Comparison of ENCODE assay signal across 16 mouse cellular contexts in the genomic region with DNA sequence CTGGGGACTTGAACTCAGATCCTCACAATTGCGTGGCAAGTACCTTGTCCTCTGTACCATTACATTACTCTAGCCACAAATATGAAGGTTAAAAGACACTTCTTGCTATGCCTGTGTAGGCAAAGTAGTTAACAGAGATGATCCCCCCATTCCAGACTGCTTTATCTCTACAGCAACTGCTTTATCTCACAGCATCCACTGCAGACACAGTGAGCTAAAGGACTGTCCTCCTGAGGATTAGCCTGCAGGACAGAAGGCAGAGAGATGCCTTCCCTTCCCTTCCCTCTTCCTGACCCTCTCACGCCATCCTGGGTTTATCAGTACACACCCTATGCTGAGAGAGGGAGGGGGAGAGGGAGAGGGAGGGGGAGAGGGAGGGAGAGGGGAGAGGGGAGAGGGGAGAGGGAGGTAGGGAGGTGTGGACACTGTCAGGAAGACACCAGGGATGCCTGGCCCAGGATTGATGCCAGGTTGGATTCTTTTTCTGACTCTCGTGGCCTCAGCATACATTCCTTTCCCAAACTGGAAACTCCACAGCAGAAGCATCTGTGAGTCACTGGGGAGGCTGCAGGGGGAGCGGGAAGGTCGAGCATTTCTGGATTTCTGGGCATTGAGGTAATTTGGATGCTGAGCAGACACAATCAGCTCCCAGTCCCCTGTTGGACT. TPM values are rescaled to one million over a fixed set of nuclear protein-coding genes. Genes with fewer than 3 reads are reported as not detected.
DNase-seq lines count a peak whose midpoint lies in the region; ATAC-seq and TF ChIP-seq lines count a peak whose summit lies in the region.
"Had no signal": no experiment of that assay in that cellular context is flagged by ENCODE, and none has a peak within 500 bp of the region (broad histone marks: within the 10 kb centered on the region; RNA-seq: fewer than 3 reads in every experiment).

No protein-coding gene starts in this region.

- peak; percentile 20; the same call in 1 of the 2 replicates for TF ChIP-seq POLR2A in embryonic fibroblast, embryonic 13.5 days (IDR thresholded peaks at IDR 0.05; ENCODE audit: low read depth, low read length)

- no peaks in the 10 kb centered on the region for H3K9me3 ChIP-seq in liver, postnatal 0 days (ENCODE audit: low read length)
- H3K9me3 ChIP-seq in intestine, embryonic 16.5 days (ENCODE audit: control insufficient read depth, low read length), result peaks cover 3% of the 10 kb centered on the region; the same call in 1 of the 2 replicates
- H3K9me3 ChIP-seq: embryonic facial prominence, embryonic 13.5 days; liver, embryonic 12.5 days; neural tube, embryonic 13.5 days had no signal

- WGBS in liver, postnatal 0 days (ENCODE audit: insufficient replicate concordance), result 48% methylated on average over 5 of the region's 5 CpGs
- WGBS in intestine, embryonic 16.5 days, result 35% methylated on average over 5 of the region's 5 CpGs

- no peak for TF ChIP-seq EP300 in liver, postnatal 0 days (IDR thresholded peaks at IDR 0.05; ENCODE audit: low read depth)

- H3K36me3 ChIP-seq in liver, postnatal 0 days (replicated peaks; ENCODE audit: insufficient read depth, low read length), result no peaks in the 10 kb centered on the region
- H3K36me3 ChIP-seq in intestine, embryonic 16.5 days (ENCODE audit: control insufficient read depth, insufficient read depth, low read length), result no peaks in the 10 kb centered on the region
- H3K36me3 ChIP-seq: embryonic facial prominence, embryonic 13.5 days; liver, embryonic 12.5 days; neural tube, embryonic 13.5 days had no signal

- no peak overlapping the region for H3K27ac ChIP-seq in liver, postnatal 0 days (ENCODE audit: low read depth)
- H3K27ac ChIP-seq in embryonic fibroblast, embryonic 13.5 days (ENCODE audit: insufficient read depth, low read length), result peak overlapping the region; percentile 94
- H3K27ac ChIP-seq in intestine, embryonic 16.5 days (ENCODE audit: low read length), result no peak overlapping the region; the same call in 1 of the 2 replicates
- H3K27ac ChIP-seq: embryonic facial prominence, embryonic 13.5 days; liver, embryonic 12.5 days; neural tube, embryonic 13.5 days had no signal

- H3K27me3 ChIP-seq in liver, postnatal 0 days (ENCODE audit: insufficient read depth, low read length), result no peaks in the 10 kb centered on the region
- H3K27me3 ChIP-seq in intestine, embryonic 16.5 days (replicated peaks; ENCODE audit: control insufficient read depth, insufficient read depth, low read length), result no peaks in the 10 kb centered on the region
- H3K27me3 ChIP-seq: embryonic facial prominence, embryonic 13.5 days; liver, embryonic 12.5 days; neural tube, embryonic 13.5 days had no signal

- H3K4me2 ChIP-seq in liver, postnatal 0 days (ENCODE audit: low read depth, low read length), result no peak overlapping the region
- H3K4me2 ChIP-seq in intestine, embryonic 16.5 days (ENCODE audit: low read depth, low read length), result no peak overlapping the region
- H3K4me2 ChIP-seq: embryonic facial prominence, embryonic 13.5 days; liver, embryonic 12.5 days; neural tube, embryonic 13.5 days had no signal

- peak; percentile 12 to 31 for DNase-seq in adrenal gland, adult (ENCODE audit: inconsistent age in 2 of 2, low spot score in 1 of 2)
- no peak for DNase-seq in adrenal gland, adult 8-10 months
- peak; percentile 11 for DNase-seq in liver
- DNase-seq in liver, postnatal 0 days, result no peak
- DNase-seq in right cerebral cortex, postnatal 36 days (ENCODE audit: low spot score in 2 of 2), result no peak
- no peak for DNase-seq in layer of hippocampus, postnatal 14 days (ENCODE audit: low spot score in 2 of 2)
- DNase-seq: cerebellum, postnatal 10 days; kidney, adult 8-10 months; layer of hippocampus, postnatal 36 days had no signal

- H3K9ac ChIP-seq in liver, postnatal 0 days (replicated peaks), result no peak overlapping the region
- H3K9ac ChIP-seq in intestine, embryonic 16.5 days (ENCODE audit: low read depth, low read length), result no peak overlapping the region
- H3K9ac ChIP-seq: embryonic facial prominence, embryonic 13.5 days; liver, embryonic 12.5 days; neural tube, embryonic 13.5 days had no signal

- no peak for ATAC-seq in liver, postnatal 0 days
- peak; percentile 26 for ATAC-seq in intestine, embryonic 16.5 days
- ATAC-seq: forebrain, embryonic 16.5 days; liver, embryonic 12.5 days had no signal

- TF ChIP-seq CTCF in liver, postnatal 0 days (IDR thresholded peaks at IDR 0.05; ENCODE audit: low read depth), result no peak
- no peak for TF ChIP-seq CTCF in embryonic fibroblast, embryonic 13.5 days (IDR thresholded peaks at IDR 0.05; ENCODE audit: borderline replicate concordance, insufficient read depth, low read length)

- no peaks in the 10 kb centered on the region for H3K4me1 ChIP-seq in liver, postnatal 0 days (ENCODE audit: insufficient read depth)
- H3K4me1 ChIP-seq in embryonic fibroblast, embryonic 13.5 days (ENCODE audit: control insufficient read depth, insufficient read depth, low read length), result peaks cover 9% of the 10 kb centered on the region
- H3K4me1 ChIP-seq in intestine, embryonic 16.5 days (ENCODE audit: control insufficient read depth, insufficient read depth, low read length), result 0 out of 2 replicates have a peak, but pooled peaks cover 3% of the 10 kb centered on the region
- H3K4me1 ChIP-seq: embryonic facial prominence, embryonic 13.5 days; neural tube, embryonic 13.5 days had no signal

- H3K4me3 ChIP-seq in liver, postnatal 0 days (ENCODE audit: low read depth, low read length), result no peak overlapping the region
- no peak overlapping the region for H3K4me3 ChIP-seq in embryonic fibroblast, embryonic 13.5 days (ENCODE audit: insufficient read depth, low read length)
- no peak overlapping the region for H3K4me3 ChIP-seq in intestine, embryonic 16.5 days (ENCODE audit: low read length)
- H3K4me3 ChIP-seq: embryonic facial prominence, embryonic 13.5 days; liver, embryonic 12.5 days; megakaryocyte, embryonic 14.5 days; neural tube, embryonic 13.5 days had no signal

RNA-seq across cellular contexts. Expression of a gene that starts 25.2 kb away (rescaled TPM):
- total RNA-seq in adrenal gland, adult 8-10 months (2022), result 10 to 100 TPM; 40.0 to 68.4 (median 51.1) TPM
- polyA plus RNA-seq in liver, postnatal 0 days (2015; fragmentation: Nextera tagmentation; extraction: Ambion mirVana), result 7.3 and 8.3 TPM in 2 replicates
- polyA plus RNA-seq in embryonic fibroblast, embryonic 13.5 days (2011; ENCODE audit: insufficient read length, low read depth, missing spikeins), result 49.4 and 50.2 TPM in 2 replicates
- polyA plus RNA-seq in intestine, embryonic 16.5 days (2015; fragmentation: Nextera tagmentation; extraction: Ambion mirVana), result 16.8 and 19.1 TPM in 2 replicates
- 10 to 100 TPM; 62.7 to 68.0 TPM for total RNA-seq in layer of hippocampus, postnatal 14 days (2021)

RNA-seq across cellular contexts. Expression of a gene that starts 32.1 kb away (rescaled TPM):
- 10 to 100 TPM; 24.8 to 31.0 (median 28.6) TPM for total RNA-seq in adrenal gland, adult 8-10 months (2022)
- 10.7 and 11.7 TPM in 2 replicates for polyA plus RNA-seq in liver, postnatal 0 days (2015; fragmentation: Nextera tagmentation; extraction: Ambion mirVana)
- 34.8 and 40.6 TPM in 2 replicates for polyA plus RNA-seq in embryonic fibroblast, embryonic 13.5 days (2011; ENCODE audit: insufficient read length, low read depth, missing spikeins)
- 36.9 and 43.0 TPM in 2 replicates for polyA plus RNA-seq in intestine, embryonic 16.5 days (2015; fragmentation: Nextera tagmentation; extraction: Ambion mirVana)
- 10 to 100 TPM; 22.2 to 23.8 TPM for total RNA-seq in layer of hippocampus, postnatal 14 days (2021)

Comparison
In these comparisons a context has a peak if more than half of its experiments do, and no peak if none do; other contexts are left out.
1. DNase-seq: peak in adrenal gland, adult (2 of 2) and liver (single experiment); none in adrenal gland, adult 8-10 months (single experiment), liver, postnatal 0 days (single experiment), right cerebral cortex, postnatal 36 days (0 of 2) and layer of hippocampus, postnatal 14 days (0 of 2).